Mouse (Mus musculus): ENCODE data around the gene Rimbp2. TPM values are rescaled to one million over a fixed set of nuclear protein-coding genes. Genes with fewer than 3 reads are reported as not detected.

Gene Rimbp2
- total RNA-seq (2023) = not detected

DNA sequence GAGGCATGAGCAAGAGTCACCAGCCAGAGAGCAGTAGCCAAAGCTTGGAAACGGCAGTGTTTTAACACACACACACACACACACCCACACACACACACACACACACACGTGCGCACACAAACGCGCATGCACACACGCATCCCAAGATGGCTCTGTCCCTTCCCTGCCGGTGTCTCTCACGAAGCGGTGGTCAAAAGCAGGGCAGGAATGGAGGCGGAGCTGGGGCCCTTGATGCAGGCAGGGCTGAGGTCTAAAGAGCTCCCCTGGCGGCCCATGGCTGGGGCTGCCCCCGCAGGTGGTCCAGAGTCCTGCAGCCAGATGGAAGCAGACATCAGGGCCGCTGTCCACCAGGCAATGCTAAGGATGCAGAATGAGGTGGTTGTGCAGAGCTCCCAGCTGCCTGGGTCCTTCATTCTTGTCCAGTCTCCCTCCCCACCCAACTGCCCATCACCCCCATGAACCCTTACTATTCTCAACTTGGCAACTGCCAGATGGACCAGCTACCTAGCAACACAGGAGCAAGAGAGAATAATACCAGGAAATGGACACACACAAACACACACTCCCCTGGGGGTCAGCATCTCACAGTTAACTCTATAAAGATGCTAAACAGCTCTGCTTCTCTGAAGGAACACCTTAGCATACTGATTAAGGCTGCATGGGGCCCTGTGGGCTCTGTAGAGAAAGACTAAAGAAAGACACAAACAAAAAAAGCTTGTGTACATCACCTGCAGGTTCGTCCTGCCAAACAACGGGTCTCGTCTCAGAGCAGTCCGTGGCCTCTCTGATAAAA is at the start of gene Rimbp2:
Gene Rimbp2 (minus strand): TSS at position 209 of the 793 bp plus-strand sequence.

Other genes starting within 250 kb of the Rimbp2 start
- gene Stx2, start 55.1 kb upstream of the Rimbp2 start, total RNA-seq (2023) = 40.1 TPM
- gene Ran, start 66.6 kb upstream of the Rimbp2 start, total RNA-seq (2023) = 96.1 TPM
- 0.31 TPM for gene Adgrd1, start 143.3 kb upstream of the Rimbp2 start, total RNA-seq (2023)